Mouse (Mus musculus) lung, postnatal 10 days (tissue): ENCODE results near the gene Jmjd6.
A peak's percentile ranks its signal among the peaks of the same experiment; 100 is the strongest.

Experiments used
- DNase-seq: peaks from one replicate; pipeline ENCODE4 v3.0.0; 2021

Jmjd6 gene

DNA sequence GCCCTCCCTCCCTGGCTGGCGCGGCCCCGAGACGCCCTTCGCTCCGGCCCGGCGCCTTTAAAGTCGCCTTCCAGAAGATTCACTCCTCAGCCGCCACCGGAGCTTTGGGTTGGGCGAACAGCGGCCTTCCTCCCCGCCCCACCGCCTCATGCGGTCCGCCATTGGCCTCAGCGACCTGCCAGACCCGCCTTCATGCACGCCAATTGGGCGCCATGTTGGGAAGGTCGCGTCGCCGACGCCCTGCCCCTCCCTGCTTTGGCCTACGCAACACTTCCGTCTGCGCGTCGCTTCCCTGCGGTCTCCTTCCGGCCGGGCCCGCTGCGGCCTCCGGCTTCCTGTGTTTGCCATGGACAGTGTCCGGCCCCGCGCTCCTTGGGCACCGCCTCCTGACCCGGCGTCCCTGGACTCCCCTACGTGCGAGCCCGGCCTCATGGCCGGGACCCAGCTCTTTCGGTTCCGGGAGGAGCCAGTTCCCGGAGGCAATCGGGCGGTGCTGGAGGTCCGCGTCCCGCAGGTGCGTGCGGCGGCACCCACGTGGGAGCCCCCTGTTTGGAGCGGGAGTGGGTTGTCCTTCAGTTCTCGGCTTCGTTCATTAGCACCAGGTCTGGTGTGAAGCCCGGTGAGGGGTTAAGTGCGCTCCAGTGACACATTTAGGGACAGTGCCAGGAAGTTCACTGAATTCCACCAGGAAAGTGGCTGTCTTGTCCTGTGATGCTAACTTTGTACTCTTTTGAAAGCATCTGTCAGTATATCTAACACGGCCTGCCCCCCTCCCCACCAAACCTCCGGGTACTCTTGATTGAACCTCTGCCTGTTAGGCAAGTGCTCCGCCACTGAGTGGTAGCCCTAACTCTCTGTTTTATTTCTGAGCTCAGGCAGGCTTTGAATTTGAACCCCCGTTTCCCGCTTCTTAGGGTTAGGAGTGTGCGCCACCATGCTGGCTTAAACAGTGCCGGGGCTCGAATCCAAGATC lies at the start of gene Jmjd6, which contains the start of gene Mettl23:
TSS of gene Jmjd6 (minus strand) at position 189 of the 973 bp plus-strand sequence.
TSS of gene Mettl23 (plus strand) at position 18 of the 973 bp plus-strand sequence.
- DNase-seq = peak; percentile 98

GRCm38 (mm10) chr11:116887136-116887535 lies 43.9 kb upstream of the Jmjd6 start:
- no peak for DNase-seq

DNA sequence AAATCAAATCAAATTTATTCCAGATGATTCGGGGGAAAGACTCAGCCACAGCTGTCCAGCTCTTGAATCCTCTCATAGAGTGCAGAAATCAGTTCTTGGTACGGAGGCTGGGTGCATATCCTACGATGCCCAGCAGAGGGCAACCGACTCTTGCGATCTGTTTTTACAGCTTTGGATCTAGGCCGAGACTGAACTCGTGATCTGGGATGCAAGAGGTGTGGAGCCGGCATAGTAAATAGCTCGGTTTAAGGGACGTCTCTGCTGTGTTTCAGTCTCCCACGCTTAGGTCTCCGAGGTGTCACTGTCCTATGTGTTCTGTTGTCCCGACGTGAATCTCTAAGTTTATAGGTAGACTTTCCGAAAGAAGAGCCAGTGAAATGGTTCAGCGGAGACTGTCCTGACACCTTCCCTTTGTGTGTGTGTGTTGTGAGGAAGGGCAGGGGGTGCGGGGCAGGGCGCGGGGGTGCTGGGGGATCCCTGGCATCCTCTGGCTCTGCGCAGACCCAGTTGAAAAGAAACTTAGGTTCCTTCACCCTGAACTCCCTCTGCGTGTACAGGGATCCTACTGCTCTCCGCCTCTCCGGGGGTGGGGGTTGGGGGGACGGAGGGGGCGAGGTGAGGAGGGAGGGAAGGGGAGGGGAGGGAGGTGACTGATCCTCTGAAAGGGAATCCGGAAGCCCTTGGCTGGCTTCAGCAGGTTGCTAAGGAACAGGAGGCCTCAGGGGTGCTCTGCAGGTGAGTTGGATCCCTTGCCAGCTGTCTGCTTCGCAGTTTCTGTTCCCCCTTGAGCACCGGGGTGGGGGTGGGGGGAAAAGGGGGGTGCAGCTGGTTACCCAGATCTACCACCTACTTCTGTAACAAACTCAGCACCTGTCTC lies 42.3 kb upstream of the Jmjd6 start:
- peak; percentile 86 for DNase-seq

- DNase-seq = no peak
Observed at GRCm38 (mm10) chr11:116884061-116884460, 40.8 kb upstream of the Jmjd6 start.

DNA sequence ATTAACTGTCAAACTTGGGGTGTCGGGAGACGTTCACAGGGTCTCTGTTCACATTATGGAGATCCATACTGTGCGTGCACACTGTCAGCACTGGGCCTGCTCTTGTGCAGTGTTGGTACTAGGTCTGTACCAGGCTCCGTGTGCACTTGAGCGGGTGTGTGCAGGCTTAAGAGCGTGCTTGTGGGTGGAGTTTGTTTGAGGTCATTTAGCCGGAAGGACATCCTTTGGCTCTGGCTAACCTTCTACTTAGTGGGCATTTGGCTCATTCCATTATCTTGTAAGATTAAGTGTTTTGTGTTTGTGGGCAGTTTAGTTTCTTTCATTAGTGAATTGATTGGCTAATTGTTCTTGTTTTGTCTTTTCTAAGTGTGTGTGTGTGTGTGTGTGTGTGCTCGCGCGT lies 39.2 kb upstream of the Jmjd6 start:
- DNase-seq = no peak

DNA sequence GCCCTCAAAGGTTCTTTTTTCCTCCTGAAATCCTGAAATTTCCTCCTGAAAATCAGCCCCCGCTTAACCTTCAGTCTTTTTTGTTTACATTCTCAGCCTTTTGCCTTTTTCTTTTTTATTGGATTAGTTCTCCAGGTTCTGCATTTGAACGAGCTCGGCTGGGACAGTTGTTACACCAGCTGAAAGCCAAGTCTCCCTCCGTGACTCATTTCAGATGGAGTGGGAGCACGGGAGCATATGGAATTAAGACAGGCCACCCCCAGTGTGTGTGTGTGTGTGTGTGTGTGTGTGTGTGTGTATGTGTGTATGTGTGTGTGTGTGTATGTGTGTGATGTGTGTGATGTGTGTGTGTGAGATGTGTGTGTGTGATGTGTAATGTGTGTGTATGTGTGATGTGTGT lies 38.2 kb upstream of the Jmjd6 start:
- DNase-seq = no peak

DNA sequence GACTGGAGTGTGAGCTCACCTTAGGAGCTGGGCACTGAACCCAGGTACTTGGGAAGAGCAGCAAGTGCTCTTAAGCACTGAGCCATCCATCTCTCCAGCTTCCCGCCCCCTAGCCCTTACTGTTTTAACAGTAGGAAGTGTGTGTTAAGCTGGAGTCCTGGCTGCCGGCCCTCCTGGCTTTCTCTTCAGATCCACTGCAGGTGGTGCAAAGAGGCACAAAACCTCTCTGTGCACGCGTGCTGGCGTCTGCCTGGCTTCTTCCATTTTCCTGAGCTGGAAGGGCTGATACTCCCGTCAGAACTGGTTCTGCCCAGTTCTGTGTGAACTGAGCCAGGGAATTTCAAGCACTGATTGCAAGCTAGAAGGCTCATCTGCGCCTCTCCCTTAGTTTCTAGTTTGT lies 37.6 kb upstream of the Jmjd6 start:
- no peak for DNase-seq

GRCm38 (mm10) chr11:116878454-116878853 lies 35.2 kb upstream of the Jmjd6 start:
- DNase-seq = no peak

GRCm38 (mm10) chr11:116873987-116874386 lies 30.7 kb upstream of the Jmjd6 start:
- DNase-seq = no peak

DNA sequence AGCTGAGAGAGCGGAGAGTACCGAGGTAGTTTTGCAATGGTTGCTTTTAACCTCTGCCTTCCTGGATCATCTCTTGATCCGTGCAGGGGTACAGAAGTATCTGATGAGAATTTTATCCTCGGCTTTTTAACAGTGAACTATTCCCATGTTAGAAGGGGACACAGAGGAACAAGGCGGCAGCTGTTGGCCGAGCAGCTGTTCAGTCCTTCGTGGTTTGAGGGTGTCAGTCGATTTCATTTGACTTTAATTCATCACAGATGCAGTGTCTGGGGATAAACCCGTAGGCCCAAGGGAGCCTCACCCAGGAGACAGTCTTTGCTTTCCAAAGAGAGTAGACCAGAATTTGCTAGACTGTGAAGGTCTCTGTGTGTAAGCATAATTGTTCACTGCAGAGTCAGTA lies 28.3 kb upstream of the Jmjd6 start:
- no peak for DNase-seq

- no peak for DNase-seq
Observed at GRCm38 (mm10) chr11:116869641-116870040, 26.4 kb upstream of the Jmjd6 start.

DNA sequence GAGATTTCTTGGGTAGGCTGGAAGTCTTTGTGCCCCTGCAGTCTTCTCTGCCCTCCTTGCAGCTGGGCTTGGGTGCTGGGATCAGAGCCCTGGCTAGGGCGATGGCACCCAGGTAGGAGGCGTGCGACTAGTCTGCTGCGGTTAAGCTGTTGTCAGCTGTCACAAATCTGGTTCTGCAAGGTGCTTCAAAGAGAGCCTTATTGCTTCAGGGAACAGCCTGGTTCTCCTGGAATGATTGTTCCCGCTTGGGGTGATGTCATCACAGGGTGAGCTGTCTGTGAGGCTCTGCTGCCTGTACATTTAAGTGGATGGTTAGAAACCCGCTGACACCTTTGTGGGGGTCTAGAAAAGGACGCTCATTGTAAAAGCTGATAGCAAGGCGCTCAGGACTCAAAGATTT lies 26.0 kb upstream of the Jmjd6 start:
- no peak for DNase-seq

GRCm38 (mm10) chr11:116868129-116868528 lies 24.9 kb upstream of the Jmjd6 start:
- no peak for DNase-seq

DNA sequence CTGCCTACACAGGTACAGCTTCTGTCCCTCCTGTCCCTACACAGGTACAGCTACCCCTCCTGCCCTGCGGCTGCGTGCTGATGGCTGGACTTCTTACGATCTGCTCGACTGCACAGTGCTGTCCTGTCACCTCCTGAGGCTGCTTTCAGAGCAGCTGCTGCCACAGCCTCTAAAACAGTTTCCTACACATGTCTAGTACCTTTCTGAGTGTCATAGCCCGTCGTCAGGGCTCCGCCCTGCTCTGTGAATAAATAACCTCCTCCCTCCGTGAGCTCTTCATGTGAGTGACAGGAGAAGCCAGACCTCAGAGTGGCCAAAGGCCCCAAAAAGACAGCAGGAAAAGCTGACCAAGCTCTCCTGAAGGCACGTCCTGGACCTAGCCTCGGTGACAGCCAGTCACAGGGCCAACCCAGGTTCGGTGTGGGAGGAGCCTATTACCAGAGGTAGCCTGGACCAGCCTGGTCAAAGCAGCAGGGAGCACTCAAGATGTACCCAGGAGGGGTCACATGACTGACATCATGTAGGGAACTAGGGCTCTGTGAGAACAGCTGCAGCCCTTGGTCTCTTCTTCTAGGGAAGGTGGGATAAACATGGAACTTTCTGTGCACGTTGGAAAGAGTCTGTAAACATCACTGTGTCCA lies 22.8 kb upstream of the Jmjd6 start:
- DNase-seq = no peak

- no peak for DNase-seq
Observed at GRCm38 (mm10) chr11:116864444-116864843, 21.2 kb upstream of the Jmjd6 start.

GRCm38 (mm10) chr11:116857183-116857850 lies 14.1 kb upstream of the Jmjd6 start:
- DNase-seq = no peak

- DNase-seq = no peak
Observed at GRCm38 (mm10) chr11:116854279-116854678, 11.0 kb upstream of the Jmjd6 start.

DNA sequence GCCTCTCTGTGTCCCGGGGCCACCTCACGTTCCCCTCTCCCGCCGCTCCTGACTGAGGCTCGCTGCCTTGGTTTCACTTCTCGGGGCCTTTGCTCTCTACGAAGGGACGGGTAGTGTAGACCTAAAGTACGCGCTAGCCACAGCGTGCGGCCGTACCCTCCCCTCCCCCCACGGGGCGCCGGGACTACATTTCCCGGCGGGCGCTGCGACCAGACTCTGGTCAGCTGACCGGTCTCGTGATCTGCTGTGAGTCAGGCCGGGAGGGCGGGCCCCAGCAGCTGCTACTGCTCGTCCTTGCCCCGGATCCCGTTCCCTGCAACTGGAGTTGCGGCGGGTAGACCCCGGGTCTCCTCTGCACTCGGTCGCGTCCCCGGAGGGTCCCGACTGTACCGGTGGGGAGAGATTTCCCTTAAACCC lies 10.3 kb upstream of the Jmjd6 start:
- DNase-seq = peak; percentile 98

- peak; percentile 97 for DNase-seq
Observed at GRCm38 (mm10) chr11:116852891-116853511, 9.8 kb upstream of the Jmjd6 start, which contains the start of gene Srsf2. Gene Srsf2 (minus strand): TSS chr11:116853094.

- peak; percentile 89 for DNase-seq
Observed at GRCm38 (mm10) chr11:116852291-116852890, 9.1 kb upstream of the Jmjd6 start, which contains the start of gene Mfsd11. Gene Mfsd11 (plus strand): TSS chr11:116852440.

DNA sequence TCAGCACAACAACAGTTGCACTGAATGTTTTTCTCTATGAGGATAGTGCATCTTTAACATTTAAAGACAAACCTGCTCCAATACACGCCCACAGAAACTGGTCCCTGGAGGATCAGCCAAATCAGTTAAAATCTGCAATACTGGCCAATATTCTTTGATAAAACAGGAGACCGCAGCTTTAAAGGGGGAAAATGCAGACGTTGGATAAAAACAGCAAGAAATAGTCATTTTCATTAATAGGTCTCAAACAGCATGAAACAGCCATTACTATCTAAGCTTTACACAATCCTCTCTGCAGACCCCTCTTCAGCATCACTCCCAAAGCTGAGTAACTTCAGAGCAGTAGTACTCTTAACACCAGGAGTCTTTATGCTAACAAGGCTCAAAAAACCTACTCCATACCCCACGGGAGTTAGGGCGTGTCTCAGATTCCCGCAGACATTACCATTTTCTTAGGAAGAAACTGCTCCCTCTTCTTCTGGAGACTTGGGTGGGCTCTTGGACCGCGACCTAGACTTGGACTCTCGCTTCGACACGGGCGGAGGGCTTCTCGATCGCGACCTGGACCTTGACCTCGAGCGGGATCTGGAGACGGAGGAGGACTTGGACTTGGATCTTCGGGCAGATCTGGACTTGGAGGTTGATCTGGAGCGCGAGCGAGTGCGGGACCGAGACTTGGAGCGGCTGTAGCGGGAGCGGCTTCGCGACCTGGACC lies 8.5 kb upstream of the Jmjd6 start:
- DNase-seq = no peak
